Mouse (Mus musculus) kidney, postnatal 25 days (tissue): Measurements from ENCODE around the gene Gm20388.

ENCODE experiments used
- DNase-seq, 2 experiments: peaks; one replicate each; pipeline ENCODE4 v3.0.0; 2021; ENCODE audit warnings: mixed read lengths in 2 of 2

The Gm20388 gene

DNA sequence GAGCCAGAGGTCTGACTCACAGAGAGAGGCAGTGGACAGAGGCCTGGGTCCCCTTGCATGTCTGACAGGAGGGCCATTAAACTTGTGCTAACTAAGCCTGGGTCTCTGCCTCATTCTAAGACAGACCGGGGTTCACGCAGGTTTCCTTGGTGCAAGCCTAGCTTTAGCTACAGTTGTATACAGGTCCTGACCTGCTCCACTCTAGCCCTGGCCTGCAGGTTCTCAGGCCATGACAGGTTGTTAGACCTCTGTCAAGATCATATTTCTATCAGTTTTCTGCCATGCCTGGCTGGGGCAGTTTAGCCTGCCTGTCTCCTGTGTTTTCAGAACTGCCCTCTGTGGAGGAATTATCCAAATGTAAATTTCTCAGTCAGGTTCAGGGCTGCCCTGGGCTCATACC lies 4354.5 kb downstream of the Gm20388 start:
- no peak for DNase-seq

GRCm38 (mm10) chr8:124265798-124266197 lies 4355.2 kb downstream of the Gm20388 start:
- peak in 1 of 2 experiments; percentile 84 for DNase-seq

DNA sequence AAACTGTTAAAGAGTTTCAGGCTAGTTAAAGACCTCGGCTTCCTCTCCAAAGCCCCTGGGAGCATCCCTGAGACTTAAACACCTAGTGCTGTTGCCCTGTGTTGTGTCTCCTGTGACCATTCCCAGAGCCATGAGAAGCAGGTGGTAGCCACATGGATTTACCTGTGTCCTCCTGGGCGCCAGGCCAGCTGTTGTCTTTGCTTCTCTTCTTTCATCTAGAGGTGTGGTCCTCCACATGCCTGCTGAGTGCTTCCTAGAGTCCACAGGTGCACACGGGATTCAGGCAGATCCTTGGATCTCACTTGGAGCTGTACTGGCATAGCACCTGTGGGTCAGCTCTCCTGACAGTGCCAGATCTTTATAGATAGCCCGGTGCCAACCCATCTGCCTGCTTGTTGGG lies 4356.6 kb downstream of the Gm20388 start:
- DNase-seq = no peak

DNA sequence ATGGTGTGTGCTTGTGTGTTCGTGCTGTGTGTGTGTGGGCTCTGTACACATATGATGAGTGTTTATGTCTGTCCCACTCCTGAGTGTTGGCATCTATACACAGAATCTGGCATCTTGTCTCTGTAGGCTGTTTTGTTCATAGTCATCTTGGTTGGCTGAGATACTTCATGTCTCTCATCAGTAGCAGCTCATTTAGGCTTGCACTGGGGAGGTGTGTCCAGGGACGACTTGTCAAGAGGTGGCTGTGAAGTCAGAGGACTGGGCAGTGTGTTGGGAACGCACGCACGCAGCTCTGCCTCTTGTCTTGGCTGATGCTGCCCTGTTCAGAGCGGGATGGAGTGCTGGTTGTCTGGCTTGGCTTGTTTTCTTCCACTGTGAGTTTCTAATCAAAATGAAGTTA lies 4359.9 kb downstream of the Gm20388 start:
- DNase-seq = no peak

GRCm38 (mm10) chr8:124270904-124271303 lies 4360.3 kb downstream of the Gm20388 start:
- DNase-seq = no peak

GRCm38 (mm10) chr8:124271518-124271917 lies 4360.9 kb downstream of the Gm20388 start:
- no peak for DNase-seq

GRCm38 (mm10) chr8:124272792-124273191 lies 4362.2 kb downstream of the Gm20388 start:
- DNase-seq = peak; percentile 48 to 81

GRCm38 (mm10) chr8:124273606-124274218 lies 4363.1 kb downstream of the Gm20388 start:
- no peak for DNase-seq

GRCm38 (mm10) chr8:124274441-124275120 lies 4363.9 kb downstream of the Gm20388 start:
- DNase-seq = no peak

DNA sequence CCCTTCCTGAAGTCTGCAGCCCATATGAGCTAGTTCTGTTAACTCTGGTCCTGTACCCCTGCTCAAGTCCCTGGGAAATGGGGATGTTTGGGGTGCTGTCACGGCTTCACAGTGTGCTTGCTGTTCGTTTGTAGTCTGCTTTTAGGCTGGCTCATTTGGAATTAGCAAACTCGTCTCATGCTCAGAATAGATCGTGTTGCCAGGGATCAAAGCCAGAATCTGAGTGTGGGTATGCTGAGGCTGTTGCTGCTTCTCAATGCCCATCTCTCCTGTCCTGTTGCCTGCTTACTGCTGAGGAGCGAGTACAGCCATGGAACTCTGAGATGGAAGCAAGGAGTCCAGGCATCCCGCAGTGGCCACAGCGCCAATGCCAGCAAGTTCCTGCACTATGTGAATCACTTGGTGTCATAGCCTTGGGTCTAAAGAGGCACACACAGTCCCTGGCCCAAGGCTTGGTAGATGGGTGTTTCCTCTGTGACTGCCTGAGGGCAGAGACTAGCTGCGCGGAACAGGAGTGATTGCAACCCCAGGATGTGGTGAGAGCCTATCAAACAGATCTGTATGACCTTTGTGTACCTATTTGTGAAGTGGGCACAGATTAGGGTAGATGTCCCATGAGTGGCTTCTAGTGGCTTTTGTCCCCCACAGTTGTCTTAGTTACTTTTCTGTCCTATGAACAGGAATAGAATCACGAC lies 4364.9 kb downstream of the Gm20388 start:
- no peak for DNase-seq

- peak in 1 of 2 experiments; percentile 66 for DNase-seq
These were observed 4367.6 kb downstream of the Gm20388 start for GRCm38 (mm10) chr8:124277951-124278910.

- DNase-seq = peak in 1 of 2 experiments; percentile 35
These were observed 4368.5 kb downstream of the Gm20388 start for GRCm38 (mm10) chr8:124278956-124279689.

- DNase-seq = no peak
These were observed 4369.0 kb downstream of the Gm20388 start for GRCm38 (mm10) chr8:124279690-124279985.

GRCm38 (mm10) chr8:124281700-124282541 lies 4371.3 kb downstream of the Gm20388 start:
- no peak for DNase-seq

- DNase-seq = peak; percentile 53 to 66
These were observed 4372.4 kb downstream of the Gm20388 start for GRCm38 (mm10) chr8:124282878-124283630.

DNA sequence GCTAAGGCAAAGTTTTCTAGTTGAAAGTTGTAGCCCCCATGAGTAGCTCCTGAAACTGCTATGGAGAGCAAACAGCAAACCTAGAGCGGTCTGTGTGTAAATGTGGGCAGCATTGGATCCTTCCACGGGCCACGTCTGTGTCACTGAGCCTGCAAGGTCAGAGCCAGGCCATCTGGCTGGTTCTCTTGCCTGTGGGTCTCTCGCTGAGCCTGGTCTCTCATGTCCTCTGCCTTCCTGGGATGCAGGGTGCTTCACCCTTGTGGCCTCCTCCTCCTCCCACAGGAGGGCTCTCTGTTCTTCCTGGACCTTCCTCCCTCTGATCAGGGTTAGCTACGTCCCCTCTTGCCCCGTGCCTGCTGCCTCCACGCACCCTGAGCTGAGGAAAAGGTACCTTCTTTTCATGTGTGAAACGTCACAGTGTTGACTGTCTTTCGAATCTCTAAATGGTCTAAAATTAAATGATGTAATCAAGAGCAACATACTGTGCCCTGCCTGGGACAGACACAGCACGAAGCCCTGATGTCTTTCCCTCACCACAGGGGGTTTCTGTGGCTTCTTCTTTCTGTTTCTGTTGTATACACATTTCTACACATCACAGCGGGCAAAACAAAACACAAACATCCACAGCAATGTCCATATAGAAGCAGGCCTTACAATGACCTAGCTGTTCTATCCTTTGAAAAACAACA lies 4373.1 kb downstream of the Gm20388 start:
- DNase-seq = no peak

DNA sequence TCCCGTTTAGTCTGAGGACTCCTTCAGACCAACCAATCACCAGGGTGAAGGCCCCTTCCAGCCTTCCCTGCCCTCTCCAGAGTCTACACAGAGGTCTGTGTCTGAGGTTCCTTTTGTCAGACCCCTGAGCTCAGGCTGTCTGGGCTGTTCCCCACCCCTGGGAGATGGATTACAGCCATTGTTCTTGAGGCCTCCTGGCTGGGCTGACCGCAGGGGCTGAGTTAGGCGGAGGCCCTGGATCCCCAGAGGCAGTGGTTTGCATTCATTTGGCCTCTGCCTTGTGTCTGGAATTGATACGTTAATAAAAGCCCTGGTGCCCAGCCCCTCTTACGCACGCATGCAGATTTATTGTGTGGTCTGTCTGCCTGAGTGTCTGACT lies 4373.7 kb downstream of the Gm20388 start:
- DNase-seq = no peak

DNA sequence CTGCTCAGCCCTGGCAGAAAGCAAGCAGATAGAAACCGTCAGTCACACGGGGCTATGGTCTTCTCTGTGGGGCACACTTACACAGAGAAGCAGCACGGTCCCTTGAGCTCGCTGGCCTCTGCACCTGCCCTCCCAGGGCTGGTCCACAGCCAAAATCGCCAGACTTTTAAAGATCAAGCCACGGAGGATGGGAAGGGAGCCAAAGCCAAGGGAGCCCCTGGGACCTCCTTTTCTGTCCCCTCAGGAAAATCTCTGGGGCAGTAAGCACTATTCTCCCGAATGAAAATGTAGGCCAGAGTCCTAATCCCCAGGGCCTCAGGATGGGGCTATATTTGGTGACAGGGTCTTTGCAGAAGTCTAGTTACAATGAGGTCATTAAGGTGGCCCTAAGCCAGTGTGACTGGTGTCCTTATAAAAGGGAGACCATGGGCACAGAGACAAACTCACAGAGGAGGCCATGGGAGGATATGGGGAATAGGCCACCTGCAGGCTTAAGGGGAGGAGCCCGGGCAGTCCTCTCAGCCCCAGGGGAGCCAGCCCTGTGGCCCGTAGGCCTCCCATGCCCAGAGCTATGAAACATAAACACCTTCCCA lies 4374.4 kb downstream of the Gm20388 start:
- peak; percentile 89 to 91 for DNase-seq

GRCm38 (mm10) chr8:124286461-124287124 lies 4376.0 kb downstream of the Gm20388 start:
- no peak for DNase-seq
